Mouse (Mus musculus): ENCODE results near the gene Pofut2. TPM values are rescaled to one million over a fixed set of nuclear protein-coding genes. Genes with fewer than 3 reads are reported as not detected.

The Pofut2 gene
- total RNA-seq, 2 experiments from 2014 or later, result 45.8 to 48.2 TPM

DNA sequence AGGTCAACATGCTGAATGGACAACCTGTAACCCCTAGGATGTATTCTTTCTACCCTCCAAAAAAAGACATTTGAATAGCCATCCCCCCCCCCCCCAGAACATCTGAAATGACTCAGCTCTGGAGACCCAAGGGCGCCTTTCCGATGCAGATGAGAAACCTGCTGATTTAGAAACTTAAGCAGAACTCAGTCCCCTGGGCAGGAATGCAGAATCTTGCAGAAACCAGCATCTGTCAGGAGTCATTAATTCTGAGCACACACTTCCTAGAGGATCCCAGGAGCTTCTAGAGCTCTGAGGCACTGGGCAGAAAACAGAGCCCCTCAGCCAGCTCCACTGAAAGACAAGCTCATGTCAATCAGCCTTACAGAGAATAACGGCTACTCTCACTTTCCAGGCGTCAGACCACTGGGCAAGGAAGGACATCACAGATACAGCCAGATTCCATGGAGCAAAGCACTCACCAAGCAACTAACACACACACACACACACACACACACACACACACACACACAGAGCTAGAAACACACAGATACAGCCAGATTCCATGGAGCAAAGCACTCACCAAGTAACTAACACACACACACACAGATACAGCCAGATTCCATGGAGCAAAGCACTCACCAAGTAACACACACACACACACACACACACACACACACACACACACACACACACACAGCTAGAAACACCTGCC lies 46.0 kb downstream of the Pofut2 start:
- intact Hi-C loops (cut with DNase I), result no loop called here
- no peak for DNase-seq

DNA sequence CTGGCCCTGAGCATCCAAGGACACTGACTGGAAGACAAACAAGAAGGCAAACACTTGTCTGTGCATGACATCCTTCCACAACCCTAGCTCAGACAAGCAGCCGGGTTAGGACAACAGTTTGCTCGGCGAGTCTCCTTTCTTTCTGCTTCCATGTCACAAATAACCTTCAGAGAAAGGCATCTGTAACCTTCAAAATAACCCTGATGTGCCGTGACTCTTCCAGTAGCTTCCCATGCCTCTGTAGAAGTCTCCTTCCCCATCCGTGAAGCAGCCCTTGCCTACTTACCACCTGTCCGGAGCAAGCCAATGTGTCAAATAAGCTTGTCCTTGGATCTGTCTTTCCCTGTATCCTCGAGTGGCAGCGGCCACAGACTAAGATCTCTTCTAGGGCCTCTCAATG lies 46.7 kb downstream of the Pofut2 start:
- DNase-seq, result no peak
- intact Hi-C loops (cut with DNase I), result no loop called here

DNA sequence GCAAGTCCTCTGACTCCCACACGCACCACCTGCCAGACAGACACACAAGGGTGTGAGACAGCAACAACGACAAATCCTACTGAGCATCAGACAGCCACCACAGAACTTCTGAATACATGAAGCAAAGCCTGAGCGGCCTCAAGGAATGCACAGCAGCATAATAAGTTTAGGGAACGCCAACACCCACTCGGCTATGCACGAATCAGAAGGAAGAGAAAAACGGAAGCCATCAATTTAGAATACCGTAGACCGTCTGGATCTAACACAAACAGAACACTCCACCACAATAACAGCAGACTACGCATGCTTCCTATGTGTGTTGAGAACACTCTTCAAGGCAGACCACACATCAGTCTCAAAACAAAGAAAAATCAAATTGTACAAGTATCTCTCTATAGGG lies 50.0 kb downstream of the Pofut2 start:
- no peak for DNase-seq
- intact Hi-C loops (cut with DNase I), result no loop called here

DNA sequence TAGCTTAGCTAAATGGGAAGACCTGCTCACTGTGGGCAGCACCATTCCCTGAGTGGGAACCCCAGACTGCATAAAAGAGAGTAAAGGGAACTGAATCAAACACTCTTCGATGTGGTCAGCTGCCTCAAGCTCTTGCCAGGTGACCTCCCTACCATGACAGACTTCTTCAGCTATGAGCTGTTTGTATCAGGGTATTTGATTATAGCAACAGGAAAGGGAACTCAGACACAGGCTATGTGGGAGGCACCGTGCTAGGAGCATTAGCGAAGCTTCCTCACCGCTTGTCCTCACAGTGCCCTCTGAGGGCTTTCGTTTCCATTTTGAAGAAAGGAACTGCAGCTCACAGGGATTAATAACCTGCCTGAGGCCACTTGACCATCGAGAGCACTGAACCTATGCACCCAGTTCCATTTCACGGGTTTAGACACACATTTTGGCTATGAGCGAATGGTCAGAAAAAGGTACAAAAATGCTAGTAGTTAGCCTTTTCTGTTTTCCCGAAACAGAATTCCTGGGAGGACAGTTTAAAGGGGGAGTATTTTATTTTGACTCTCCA lies 55.8 kb downstream of the Pofut2 start:
- DNase-seq, result peak in 1 of 2 experiments; percentile 10

DNA sequence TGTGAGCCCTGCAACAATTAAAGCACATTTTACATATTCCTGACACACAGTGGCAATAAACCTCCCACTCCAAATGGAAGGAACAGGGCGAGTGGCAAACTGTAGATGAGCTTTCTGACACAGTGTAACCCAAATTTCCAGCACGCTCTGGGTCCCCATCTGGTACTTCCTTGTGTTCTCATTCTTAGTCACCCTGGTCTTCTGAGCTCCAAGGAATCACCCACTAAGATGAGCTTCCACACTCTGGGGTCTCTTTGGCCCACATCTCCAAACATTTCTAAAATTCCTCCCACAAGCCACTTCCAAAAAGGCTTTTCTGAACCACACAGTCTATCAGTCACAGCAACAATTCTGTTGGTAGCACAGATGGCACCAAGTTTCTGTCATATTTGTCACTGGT lies 56.7 kb downstream of the Pofut2 start:
- intact Hi-C loops (cut with DNase I), result no loop called here
- DNase-seq, result no peak

More for the DNA sequence above, 55.8 kb downstream of the Pofut2 start:
- intact Hi-C loops (cut with DNase I), result no loop called here

Other genes starting within 250 kb of the Pofut2 start
- gene Slc19a1, start 227.0 kb upstream of the Pofut2 start, total RNA-seq (2021), result 1 to 10 TPM; 4.0 to 5.0 TPM
- 10 to 100 TPM; 30.0 to 31.8 TPM for gene Col18a1, start 92.7 kb upstream of the Pofut2 start, total RNA-seq (2021)
- 10 to 100 TPM; 22.9 to 25.9 TPM for gene Adarb1, start 159.1 kb downstream of the Pofut2 start, total RNA-seq (2021)

Data from heart, postnatal 14 days (tissue).